In genomic region chr12:64967470-64967869, GRCm38 (mm10) we compare ENCODE assay signal across 8 mouse cellular contexts. TPM values are rescaled to one million over a fixed set of nuclear protein-coding genes. Genes with fewer than 3 reads are reported as not detected.
DNase-seq lines count a peak whose midpoint lies in the region; ATAC-seq and TF ChIP-seq lines count a peak whose summit lies in the region.

No protein-coding gene starts in this region.

- peak overlapping the region; percentile 98 for H3K4me3 ChIP-seq in forebrain, embryonic 15.5 days
- H3K4me3 ChIP-seq in lung, embryonic 14.5 days (ENCODE audit: low read depth, low read length): peak overlapping the region; percentile 90
- H3K4me3 ChIP-seq in stomach, embryonic 16.5 days (replicated peaks; ENCODE audit: low read length): peak overlapping the region; percentile 98

- H3K4me1 ChIP-seq in forebrain, embryonic 15.5 days: peaks cover 66% of the 10 kb centered on the region
- peaks cover 9% of the 10 kb centered on the region; the same call in 1 of the 2 replicates for H3K4me1 ChIP-seq in lung, embryonic 14.5 days (ENCODE audit: insufficient read depth)
- peaks cover 27% of the 10 kb centered on the region for H3K4me1 ChIP-seq in stomach, embryonic 16.5 days (ENCODE audit: control insufficient read depth, insufficient read depth, low read length)

- H3K4me2 ChIP-seq in forebrain, embryonic 15.5 days (replicated peaks): peak overlapping the region; percentile 88
- H3K4me2 ChIP-seq in lung, embryonic 14.5 days: peak overlapping the region; percentile 86
- H3K4me2 ChIP-seq in stomach, embryonic 16.5 days (ENCODE audit: low read depth, low read length): peak overlapping the region; percentile 99

- no peaks in the 10 kb centered on the region for H3K36me3 ChIP-seq in forebrain, embryonic 15.5 days
- peaks cover 4% of the 10 kb centered on the region; the same call in 1 of the 2 replicates for H3K36me3 ChIP-seq in lung, embryonic 14.5 days (ENCODE audit: insufficient read depth)
- H3K36me3 ChIP-seq in stomach, embryonic 16.5 days (ENCODE audit: control insufficient read depth, insufficient read depth, low read length): no peaks in the 10 kb centered on the region

- no peak for TF ChIP-seq CTCF in lung, embryonic 14.5 days (IDR thresholded peaks at IDR 0.05; ENCODE audit: low read depth)

- no peaks in the 10 kb centered on the region for H3K27me3 ChIP-seq in forebrain, embryonic 15.5 days
- no peaks in the 10 kb centered on the region for H3K27me3 ChIP-seq in lung, embryonic 14.5 days (ENCODE audit: insufficient read depth, low read length)
- no peaks in the 10 kb centered on the region for H3K27me3 ChIP-seq in stomach, embryonic 16.5 days (ENCODE audit: control insufficient read depth, insufficient read depth, low read length)

- no peaks in the 10 kb centered on the region for H3K9me3 ChIP-seq in forebrain, embryonic 15.5 days
- no peaks in the 10 kb centered on the region for H3K9me3 ChIP-seq in lung, embryonic 14.5 days (ENCODE audit: low read depth, low read length)
- H3K9me3 ChIP-seq in stomach, embryonic 16.5 days (replicated peaks; ENCODE audit: control insufficient read depth, low read length): no peaks in the 10 kb centered on the region

- peak; percentile 5 for DNase-seq in gastrocnemius, postnatal 14 days
- DNase-seq in gastrocnemius, postnatal 36 days: no peak
- DNase-seq in adrenal gland, postnatal 10 days: peak; percentile 29
- DNase-seq in kidney, adult 11 months: peak; percentile 31
- DNase-seq in lung, embryonic 14.5 days: peak; percentile 8
- no peak for DNase-seq in left cerebral cortex, postnatal 4 days

- under 1% methylated on average over 9 of the region's 9 CpGs for WGBS in forebrain, embryonic 15.5 days
- under 1% methylated on average over 9 of the region's 9 CpGs for WGBS in lung, embryonic 14.5 days
- WGBS in stomach, embryonic 16.5 days: under 1% methylated on average over 9 of the region's 9 CpGs

- H3K9ac ChIP-seq in forebrain, embryonic 15.5 days (replicated peaks): peak overlapping the region; percentile 68
- H3K9ac ChIP-seq in lung, embryonic 14.5 days: peak overlapping the region; percentile 90
- H3K9ac ChIP-seq in stomach, embryonic 16.5 days (ENCODE audit: low read length): peak overlapping the region; percentile 94

- no peak for ATAC-seq in forebrain, embryonic 15.5 days (replicated peaks)
- ATAC-seq in lung, embryonic 14.5 days (ENCODE audit: insufficient read depth): no peak
- ATAC-seq in stomach, embryonic 16.5 days (ENCODE audit: insufficient read depth, low FRiP score): no peak

- no peak overlapping the region for H3K27ac ChIP-seq in forebrain, embryonic 15.5 days (replicated peaks)
- H3K27ac ChIP-seq in lung, embryonic 14.5 days (ENCODE audit: low read depth): no peak overlapping the region
- H3K27ac ChIP-seq in stomach, embryonic 16.5 days (ENCODE audit: low read length): no peak overlapping the region

- intact Hi-C loops in gastrocnemius, postnatal 14 days (cut with DNase I; ENCODE audit: low total_unique reads): no loop called here
- intact Hi-C loops in gastrocnemius, postnatal 36 days (cut with DNase I): loop anchor here (5.0 kb wide), 1 partner anchor 105 kb away; the partner anchor contains the start of gene Fkbp3
- intact Hi-C loops in left cerebral cortex, postnatal 4 days (cut with DNase I): no loop called here

RNA-seq across cellular contexts. Expression of gene Togaram1, which starts 1.9 kb away (rescaled TPM):
- total RNA-seq in gastrocnemius, postnatal 14 days (2021): 1 to 10 TPM; 7.8 to 9.4 TPM
- 10 to 100 TPM in 1 of 2 experiments, 1 to 10 TPM in 1; 8.8 to 10.5 TPM for total RNA-seq in gastrocnemius, postnatal 36 days (2021)
- total RNA-seq in adrenal gland, postnatal 10 days (2021): 10 to 100 TPM; 23.0 to 28.4 TPM
- 23.0 and 26.5 TPM in 2 replicates for polyA plus RNA-seq in forebrain, embryonic 15.5 days (2015; fragmentation: Nextera tagmentation; extraction: Ambion mirVana)
- 30.7 and 32.2 TPM in 2 replicates for polyA plus RNA-seq in lung, embryonic 14.5 days (2014; fragmentation: Nextera tagmentation; extraction: Ambion mirVana)
- polyA plus RNA-seq in stomach, embryonic 16.5 days (2015; fragmentation: Nextera tagmentation; extraction: Ambion mirVana): 27.3 and 31.9 TPM in 2 replicates
- total RNA-seq in left cerebral cortex, postnatal 4 days (2021): 10 to 100 TPM; 32.1 to 32.4 TPM

RNA-seq across cellular contexts. Expression of gene Klhl28, which starts 2.1 kb away (rescaled TPM):
- 1 to 10 TPM; 7.7 to 9.1 TPM for total RNA-seq in gastrocnemius, postnatal 14 days (2021)
- 1 to 10 TPM; 8.0 to 9.4 TPM for total RNA-seq in gastrocnemius, postnatal 36 days (2021)
- total RNA-seq in adrenal gland, postnatal 10 days (2021): 10 to 100 TPM; 11.2 to 13.3 TPM
- 27.8 and 29.0 TPM in 2 replicates for polyA plus RNA-seq in forebrain, embryonic 15.5 days (2015; fragmentation: Nextera tagmentation; extraction: Ambion mirVana)
- polyA plus RNA-seq in lung, embryonic 14.5 days (2014; fragmentation: Nextera tagmentation; extraction: Ambion mirVana): 13.1 and 15.1 TPM in 2 replicates
- 10.3 and 11.5 TPM in 2 replicates for polyA plus RNA-seq in stomach, embryonic 16.5 days (2015; fragmentation: Nextera tagmentation; extraction: Ambion mirVana)
- 10 to 100 TPM; 32.3 to 32.5 TPM for total RNA-seq in left cerebral cortex, postnatal 4 days (2021)

RNA-seq across cellular contexts. Expression of gene Gm527, which starts 49.8 kb away (rescaled TPM):
- 1 to 10 TPM; 2.6 to 4.2 TPM for total RNA-seq in gastrocnemius, postnatal 14 days (2021)
- total RNA-seq in gastrocnemius, postnatal 36 days (2021): 1 to 10 TPM; 3.6 to 4.0 TPM
- 1 to 10 TPM; 5.1 to 5.8 TPM for total RNA-seq in adrenal gland, postnatal 10 days (2021)
- 1.3 and 4.8 TPM in 2 replicates for polyA plus RNA-seq in forebrain, embryonic 15.5 days (2015; fragmentation: Nextera tagmentation; extraction: Ambion mirVana)
- 1.3 and 1.8 TPM in 2 replicates for polyA plus RNA-seq in lung, embryonic 14.5 days (2014; fragmentation: Nextera tagmentation; extraction: Ambion mirVana)
- 0.93 and 1.3 TPM in 2 replicates for polyA plus RNA-seq in stomach, embryonic 16.5 days (2015; fragmentation: Nextera tagmentation; extraction: Ambion mirVana)
- 10 to 100 TPM; 17.7 to 22.4 TPM for total RNA-seq in left cerebral cortex, postnatal 4 days (2021)

Comparison
In these comparisons a context has a peak if more than half of its experiments do, and no peak if none do; other contexts are left out.
1. DNase-seq: peak in gastrocnemius, postnatal 14 days (single experiment), adrenal gland, postnatal 10 days (single experiment), kidney, adult 11 months (single experiment) and lung, embryonic 14.5 days (single experiment); none in gastrocnemius, postnatal 36 days (0 of 2) and left cerebral cortex, postnatal 4 days (single experiment).
2. Peak in every context shown above with its lines, with median percentiles within 50 percentile points of each other: H3K4me2 ChIP-seq, H3K4me3 ChIP-seq and H3K9ac ChIP-seq.